Mouse (Mus musculus) lung, postnatal 10 days (tissue): ENCODE results near the gene Gm3417.
"Not testable (repeated sequence)": the region's sequence is repeated elsewhere in the genome, so short reads cannot be mapped to it uniquely, and the experiment has no call there.

Experiments used
- DNase-seq: peaks from one replicate; pipeline ENCODE4 v3.0.0; 2021

Gene Gm3417

GRCm38 (mm10) chr17:14978362-14979038 lies at the start of gene Gm3417, which contains the start of gene 9030025P20Rik:
Gm3417 (minus strand) TSS chr17:14978790.
9030025P20Rik (plus strand) TSS chr17:14978468.
- not testable (repeated sequence) for DNase-seq

DNA sequence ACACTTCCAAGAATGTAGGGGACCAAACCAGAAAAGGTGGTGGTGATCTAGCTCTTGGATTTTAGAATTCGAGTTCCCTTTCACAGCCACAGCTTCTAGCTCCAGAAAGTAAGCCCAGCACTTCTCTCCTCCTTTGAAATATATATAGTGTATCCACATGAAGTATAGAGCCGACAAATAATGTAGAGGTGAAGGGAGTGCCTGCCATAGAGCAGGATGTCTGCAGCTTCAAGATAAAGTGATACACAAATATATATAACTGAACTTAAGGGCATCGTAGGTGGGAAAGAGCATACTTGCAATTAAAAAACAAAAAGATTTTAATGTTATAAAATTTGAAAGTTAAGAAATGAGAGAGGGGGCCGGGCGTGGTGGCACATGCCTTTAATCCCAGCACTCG lies 46.9 kb upstream of the Gm3417 start:
- DNase-seq: not testable (repeated sequence)

DNA sequence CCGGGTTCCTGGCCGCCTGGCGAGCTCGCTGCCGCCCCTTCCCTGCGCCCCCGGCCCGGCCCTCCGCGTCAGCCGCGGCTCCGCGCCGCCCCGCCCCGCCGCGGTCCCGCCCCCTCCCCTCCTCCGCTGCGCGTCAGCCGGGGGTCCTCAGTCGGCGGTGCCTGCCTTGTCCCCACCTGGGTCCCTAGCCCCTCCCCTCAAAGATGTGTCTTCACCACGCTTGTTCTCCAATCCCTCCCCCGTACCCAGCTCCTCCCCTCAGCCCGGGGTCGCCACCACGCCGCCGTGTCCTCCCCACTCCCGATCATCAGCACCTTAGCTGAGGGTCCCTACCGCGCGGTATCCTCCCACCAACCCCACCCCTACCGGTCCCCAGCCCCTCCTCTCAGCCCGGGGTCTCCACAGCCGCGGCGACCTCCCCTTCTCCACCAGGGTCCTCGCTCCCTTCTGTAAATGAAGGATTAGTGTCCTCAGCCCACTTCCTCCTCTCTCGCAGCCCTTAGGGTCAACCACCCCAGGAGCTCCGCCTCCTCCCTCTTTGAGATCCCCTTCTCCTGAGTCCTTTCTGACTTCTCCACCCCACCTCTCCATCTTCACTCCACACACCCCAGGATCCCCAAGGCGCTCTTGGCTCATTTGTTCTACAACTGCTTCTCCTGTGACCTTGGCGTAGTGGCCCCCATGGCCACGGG lies 46.1 kb upstream of the Gm3417 start:
- DNase-seq: not testable (repeated sequence)

DNA sequence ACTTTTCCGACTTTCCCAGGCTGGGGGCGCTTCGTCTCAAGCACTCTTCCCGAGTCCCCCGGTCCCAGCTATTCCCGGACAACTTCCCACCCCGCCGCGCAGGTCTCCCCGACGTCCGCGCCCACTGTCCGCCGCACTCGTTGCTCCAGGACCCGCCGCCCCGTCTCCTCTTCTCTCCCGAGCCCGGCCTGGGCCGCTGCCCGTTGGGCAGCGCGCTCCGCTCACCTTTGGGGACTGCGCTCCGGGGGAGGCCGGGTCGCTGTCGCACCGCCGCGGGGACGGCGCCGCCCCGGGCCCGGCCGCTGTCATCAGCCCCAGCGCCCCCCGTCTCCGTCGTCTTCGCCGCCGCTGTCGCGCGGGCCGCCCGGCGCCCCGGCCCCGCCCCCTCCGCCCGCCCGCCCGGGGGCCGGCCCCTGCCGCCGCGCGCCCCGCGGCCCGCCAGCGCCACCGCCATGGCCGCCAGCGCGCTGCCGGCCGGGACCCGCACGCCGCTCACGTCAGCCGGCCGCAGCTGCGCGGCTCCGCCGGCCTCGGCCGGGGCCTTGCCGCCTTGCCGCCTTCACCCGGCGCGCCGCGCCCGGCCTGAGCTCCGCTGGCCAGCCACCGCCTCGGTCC lies 45.4 kb upstream of the Gm3417 start:
- not testable (repeated sequence) for DNase-seq

- peak; percentile 44 for DNase-seq
These were observed 43.1 kb upstream of the Gm3417 start for GRCm38 (mm10) chr17:15021503-15022220.

GRCm38 (mm10) chr17:15009706-15010413 lies 31.3 kb upstream of the Gm3417 start, which contains the start of gene Gm3435:
Gm3435 (plus strand) TSS chr17:15010176.
- DNase-seq: not testable (repeated sequence)

DNA sequence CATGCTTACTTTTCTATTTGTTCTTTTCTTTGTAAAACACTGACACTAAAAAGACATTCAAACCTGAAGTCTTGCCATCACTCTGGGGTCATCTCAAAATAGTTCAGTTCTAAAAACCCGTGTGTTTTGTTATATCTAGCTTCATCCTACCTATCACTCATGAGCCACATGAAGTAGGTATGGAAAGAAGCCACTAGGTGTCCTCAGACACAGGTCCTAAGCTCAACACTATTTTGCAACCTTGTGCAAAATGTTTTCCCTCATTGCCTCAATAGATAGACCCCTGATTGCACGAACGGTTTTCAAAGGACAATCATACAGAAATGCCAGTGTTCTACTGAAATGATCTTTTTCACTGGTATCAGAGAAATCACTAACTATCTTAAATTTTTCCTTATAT lies 30.5 kb upstream of the Gm3417 start:
- DNase-seq: not testable (repeated sequence)

GRCm38 (mm10) chr17:15000047-15000446 lies 21.5 kb upstream of the Gm3417 start:
- not testable (repeated sequence) for DNase-seq

DNA sequence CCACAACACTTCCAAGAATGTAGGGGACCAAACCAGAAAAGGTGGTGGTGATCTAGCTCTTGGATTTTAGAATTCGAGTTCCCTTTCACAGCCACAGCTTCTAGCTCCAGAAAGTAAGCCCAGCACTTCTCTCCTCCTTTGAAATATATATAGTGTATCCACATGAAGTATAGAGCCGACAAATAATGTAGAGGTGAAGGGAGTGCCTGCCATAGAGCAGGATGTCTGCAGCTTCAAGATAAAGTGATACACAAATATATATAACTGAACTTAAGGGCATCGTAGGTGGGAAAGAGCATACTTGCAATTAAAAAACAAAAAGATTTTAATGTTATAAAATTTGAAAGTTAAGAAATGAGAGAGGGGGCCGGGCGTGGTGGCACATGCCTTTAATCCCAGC lies 15.6 kb upstream of the Gm3417 start:
- not testable (repeated sequence) for DNase-seq

GRCm38 (mm10) chr17:14993139-14993832 lies 14.7 kb upstream of the Gm3417 start:
- DNase-seq: not testable (repeated sequence)

- DNase-seq: not testable (repeated sequence)
These were observed 14.0 kb upstream of the Gm3417 start for GRCm38 (mm10) chr17:14992522-14993138.

- DNase-seq: peak; percentile 6
These were observed 11.6 kb upstream of the Gm3417 start for GRCm38 (mm10) chr17:14990116-14990702.

GRCm38 (mm10) chr17:14977718-14978361 lies 750 bp downstream of the Gm3417 start:
- DNase-seq: not testable (repeated sequence)

DNA sequence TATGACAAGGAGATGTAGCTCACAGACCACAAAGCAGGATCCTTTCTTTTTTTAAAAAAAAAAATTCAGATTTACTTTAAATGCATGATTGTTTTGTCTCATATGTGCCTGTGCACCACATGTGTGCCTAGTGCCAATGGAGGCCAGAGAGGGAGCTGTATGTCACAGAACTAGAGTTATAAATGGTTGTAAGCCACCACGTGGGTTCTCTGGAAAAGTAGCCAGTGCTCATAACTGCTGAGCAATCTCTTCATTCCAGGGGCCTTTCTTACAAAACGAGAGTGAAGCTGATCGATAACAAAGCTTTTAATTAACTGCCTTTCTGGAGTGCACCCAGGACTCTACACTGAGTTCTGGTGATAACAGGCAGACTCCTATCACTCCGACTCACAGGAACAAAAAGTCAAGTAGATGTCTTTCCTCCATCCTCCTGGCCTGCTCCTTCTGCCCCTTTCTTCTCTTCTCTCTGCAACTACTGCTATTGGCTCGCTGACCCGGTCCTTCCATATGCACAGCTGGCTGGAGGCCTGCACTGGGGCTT lies 10.1 kb downstream of the Gm3417 start:
- not testable (repeated sequence) for DNase-seq

DNA sequence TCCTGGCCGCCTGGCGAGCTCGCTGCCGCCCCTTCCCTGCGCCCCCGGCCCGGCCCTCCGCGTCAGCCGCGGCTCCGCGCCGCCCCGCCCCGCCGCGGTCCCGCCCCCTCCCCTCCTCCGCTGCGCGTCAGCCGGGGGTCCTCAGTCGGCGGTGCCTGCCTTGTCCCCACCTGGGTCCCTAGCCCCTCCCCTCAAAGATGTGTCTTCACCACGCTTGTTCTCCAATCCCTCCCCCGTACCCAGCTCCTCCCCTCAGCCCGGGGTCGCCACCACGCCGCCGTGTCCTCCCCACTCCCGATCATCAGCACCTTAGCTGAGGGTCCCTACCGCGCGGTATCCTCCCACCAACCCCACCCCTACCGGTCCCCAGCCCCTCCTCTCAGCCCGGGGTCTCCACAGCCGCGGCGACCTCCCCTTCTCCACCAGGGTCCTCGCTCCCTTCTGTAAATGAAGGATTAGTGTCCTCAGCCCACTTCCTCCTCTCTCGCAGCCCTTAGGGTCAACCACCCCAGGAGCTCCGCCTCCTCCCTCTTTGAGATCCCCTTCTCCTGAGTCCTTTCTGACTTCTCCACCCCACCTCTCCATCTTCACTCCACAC lies 16.9 kb downstream of the Gm3417 start:
- DNase-seq: not testable (repeated sequence)

GRCm38 (mm10) chr17:14960951-14961556 lies 17.5 kb downstream of the Gm3417 start, which contains the start of gene Phf10:
Phf10 (minus strand) TSS chr17:14961273.
- peak; percentile 51 for DNase-seq

DNA sequence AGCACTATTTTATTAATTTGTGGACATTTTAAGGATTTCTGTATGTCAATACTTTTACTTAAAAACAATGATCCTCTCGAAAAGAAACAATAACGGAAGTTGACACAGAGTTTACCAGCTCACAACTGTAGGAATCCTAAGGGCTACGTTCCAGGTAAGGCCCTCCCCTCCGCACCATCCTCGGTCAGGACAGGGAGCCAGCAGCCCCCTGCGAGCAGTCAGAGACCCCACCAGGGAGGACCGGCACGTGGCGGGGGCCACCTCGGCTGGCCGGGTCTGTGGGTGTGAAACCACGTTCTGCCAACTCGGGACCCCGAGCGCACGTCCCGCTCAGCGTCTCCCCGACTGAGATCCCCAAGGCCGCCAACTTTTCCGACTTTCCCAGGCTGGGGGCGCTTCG lies 18.1 kb downstream of the Gm3417 start:
- DNase-seq: peak; percentile 18

DNA sequence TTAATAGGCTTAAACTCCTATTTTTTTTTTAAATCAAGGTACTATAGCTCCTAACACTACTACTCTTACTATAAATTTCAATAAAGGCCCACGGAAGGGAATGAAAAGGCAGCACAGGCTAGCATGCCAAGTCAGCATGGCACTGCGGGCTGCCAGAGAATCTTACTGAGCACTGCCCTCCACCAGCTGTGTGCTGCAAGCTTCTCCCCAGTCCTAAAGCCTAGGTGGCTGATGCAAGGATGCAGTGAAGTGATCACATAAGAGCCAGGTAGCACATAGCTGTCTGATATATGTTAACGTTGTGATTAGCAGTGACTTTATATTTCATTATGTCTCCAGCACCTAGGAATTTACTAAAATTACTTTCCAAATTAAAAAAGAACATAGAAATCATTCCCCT lies 18.6 kb downstream of the Gm3417 start:
- DNase-seq: no peak
